Mouse (Mus musculus): ENCODE results near the gene BC024978.

DNA sequence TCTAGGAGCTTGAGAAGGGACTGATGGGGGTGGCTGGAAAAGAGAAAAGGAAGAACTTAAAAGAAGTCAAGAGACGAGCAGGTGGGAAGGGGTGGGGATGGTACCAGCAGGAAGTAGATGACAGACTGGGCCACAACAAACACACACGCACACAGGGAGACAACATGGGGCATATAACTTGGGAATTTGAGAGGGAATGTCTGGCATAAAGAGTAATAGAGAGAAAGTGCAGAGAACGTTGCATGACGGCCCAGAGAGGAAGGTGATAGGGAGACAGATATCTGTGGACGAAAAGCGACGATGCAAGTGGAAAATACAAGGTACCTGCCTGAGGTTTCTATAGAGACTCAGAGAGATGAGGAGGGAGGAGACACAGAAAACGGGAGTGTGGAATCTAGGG is 29.9 kb upstream of the BC024978 start:
- TF ChIP-seq CTCF (IDR thresholded peaks at IDR 0.05) (no peak), EP300 (IDR thresholded peaks at IDR 0.05) (no peak)

Data from lung, postnatal 0 days (tissue).